Mouse (Mus musculus): ENCODE data around the gene Nbea.

DNA sequence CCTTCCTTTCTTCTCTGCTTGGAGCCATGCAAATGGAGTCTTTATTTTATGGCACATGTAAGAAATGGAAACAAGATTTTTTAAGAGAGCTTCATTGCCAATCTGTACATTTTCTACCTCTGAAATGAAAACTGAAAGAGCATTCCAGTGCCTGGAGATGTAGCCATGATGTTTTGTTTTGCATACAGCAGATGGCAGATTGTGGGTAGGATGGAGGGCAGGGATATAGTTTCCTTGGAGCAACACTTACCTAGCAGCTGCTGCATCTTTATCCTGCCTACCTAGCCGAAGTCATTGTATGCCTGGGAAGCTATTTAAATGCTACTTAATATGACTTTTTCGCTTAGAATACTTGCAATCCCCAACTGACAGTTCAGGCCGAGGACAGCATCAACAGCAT lies 518.8 kb downstream of the Nbea start:
- no peak for TF ChIP-seq MYOD1 (IDR thresholded peaks at IDR 0.05; ENCODE audit: control insufficient read depth in 1 of 3, insufficient read length in 2 of 3, low read depth in 2 of 3)
- TF ChIP-seq USF1 (IDR thresholded peaks at IDR 0.05; ENCODE audit: low read depth) = no peak

Data from myocyte (in vitro differentiated cells).